In the genomic region with DNA sequence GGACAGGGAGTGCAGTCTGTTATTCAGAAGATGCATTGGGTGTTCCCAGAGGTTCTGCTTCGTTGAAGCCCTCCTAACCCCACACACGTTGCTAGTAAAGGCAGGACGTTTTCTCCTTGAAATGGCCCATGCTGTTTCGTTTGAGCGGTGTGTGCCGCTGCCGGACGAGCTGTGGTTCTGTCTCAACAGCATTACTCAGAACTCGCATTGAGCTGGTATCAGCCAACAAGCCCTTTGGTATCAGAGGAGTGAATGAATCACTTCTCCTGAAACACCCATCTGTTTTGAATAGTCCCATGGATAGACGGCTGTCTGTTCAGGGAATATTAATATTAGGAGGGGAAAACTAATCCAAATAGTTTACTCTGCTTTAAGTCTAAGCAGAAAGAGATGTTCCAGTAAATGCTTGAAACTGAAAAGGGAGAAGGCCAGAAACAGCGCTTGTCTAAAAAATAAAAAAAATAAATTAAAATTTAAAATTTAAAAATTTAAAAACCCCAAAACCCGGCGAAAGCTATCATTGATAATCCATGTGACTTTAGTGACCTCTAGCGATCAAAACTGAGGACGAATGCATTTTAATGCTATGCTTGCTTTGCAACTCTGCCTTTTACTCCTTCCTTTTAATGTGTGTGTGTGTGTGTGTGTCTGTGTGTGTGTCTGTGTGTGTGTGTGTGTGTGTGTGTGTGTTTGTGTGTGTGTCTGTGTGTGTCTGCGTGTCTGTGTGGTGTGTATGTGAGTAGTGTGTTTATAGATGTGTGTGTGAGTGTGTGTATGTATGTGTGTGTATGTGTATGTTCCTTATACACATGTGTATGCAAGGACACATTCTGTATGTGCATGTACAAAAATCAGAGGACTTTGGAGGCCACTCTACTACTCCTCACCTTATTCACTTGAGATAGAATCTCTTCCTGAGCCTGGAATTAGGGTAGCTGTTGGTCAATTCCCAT, we compare ENCODE assay signal across 8 mouse cellular contexts. TPM values are rescaled to one million over a fixed set of nuclear protein-coding genes. Genes with fewer than 3 reads are reported as not detected.
DNase-seq lines count a peak whose midpoint lies in the region; ATAC-seq and TF ChIP-seq lines count a peak whose summit lies in the region.

No protein-coding gene starts in this region.

- no peak overlapping the region for H3K27ac ChIP-seq in forebrain, embryonic 13.5 days
- no peak overlapping the region for H3K27ac ChIP-seq in forebrain, embryonic 10.5 days
- H3K27ac ChIP-seq in thymus, adult 2 months (ENCODE audit: control insufficient read depth, insufficient read depth, low read length), result no peak overlapping the region
- H3K27ac ChIP-seq in heart, embryonic 16.5 days (ENCODE audit: low read length), result no peak overlapping the region
- H3K27ac ChIP-seq in neural tube, embryonic 12.5 days, result no peak overlapping the region

- no peaks in the 10 kb centered on the region for H3K4me1 ChIP-seq in forebrain, embryonic 13.5 days
- no peaks in the 10 kb centered on the region for H3K4me1 ChIP-seq in forebrain, embryonic 10.5 days
- H3K4me1 ChIP-seq in thymus, adult 2 months (replicated peaks; ENCODE audit: control insufficient read depth, insufficient read depth, low read length), result no peaks in the 10 kb centered on the region
- peaks cover 2% of the 10 kb centered on the region; the same call in 1 of the 2 replicates for H3K4me1 ChIP-seq in heart, embryonic 16.5 days (ENCODE audit: control insufficient read depth, insufficient read depth, low read length)
- H3K4me1 ChIP-seq in neural tube, embryonic 12.5 days, result no peaks in the 10 kb centered on the region

- H3K4me2 ChIP-seq in forebrain, embryonic 13.5 days, result no peak overlapping the region
- peak overlapping the region; percentile 57 for H3K4me2 ChIP-seq in heart, embryonic 16.5 days (ENCODE audit: low read depth, low read length)
- 0 out of 2 replicates have a peak overlapping the region, but pooled peaks have one; percentile 7 for H3K4me2 ChIP-seq in neural tube, embryonic 12.5 days (replicated peaks)

- peak; percentile 36; the same call in 1 of the 2 replicates for ATAC-seq in forebrain, embryonic 13.5 days
- no peak for ATAC-seq in heart, embryonic 16.5 days (replicated peaks; ENCODE audit: extremely low read depth, insufficient read depth, low FRiP score)
- no peak; the same call in 1 of the 2 replicates for ATAC-seq in neural tube, embryonic 12.5 days (ENCODE audit: low FRiP score, low read depth)

- TF ChIP-seq POLR2A in thymus, adult 2 months (IDR thresholded peaks at IDR 0.05; ENCODE audit: control insufficient read depth, extremely low read depth, insufficient read depth, low read length, poor library complexity), result no peak

- no peak for TF ChIP-seq CTCF in thymus, adult 2 months (IDR thresholded peaks at IDR 0.05; ENCODE audit: borderline replicate concordance, control insufficient read depth, extremely low read depth, insufficient read depth, low read length, poor library complexity)

- no peak overlapping the region for H3K9ac ChIP-seq in forebrain, embryonic 13.5 days
- H3K9ac ChIP-seq in heart, embryonic 16.5 days (ENCODE audit: low read length), result no peak overlapping the region
- H3K9ac ChIP-seq in neural tube, embryonic 12.5 days, result no peak overlapping the region

- DNase-seq in forebrain, embryonic 10.5 days (ENCODE audit: extremely low spot score, low spot score), result no peak
- peak; percentile 22 for DNase-seq in thymus, adult 2 months
- DNase-seq in thymus, postnatal 25 days, result no peak
- peak; percentile 19 to 63 for DNase-seq in layer of hippocampus, postnatal 14 days (ENCODE audit: low spot score in 2 of 2)
- DNase-seq in frontal cortex, postnatal 14 days (ENCODE audit: low spot score in 2 of 2), result no peak

- H3K36me3 ChIP-seq in forebrain, embryonic 13.5 days (ENCODE audit: poor library complexity, severe bottlenecking), result no peaks in the 10 kb centered on the region
- H3K36me3 ChIP-seq in forebrain, embryonic 10.5 days (replicated peaks), result no peaks in the 10 kb centered on the region
- no peaks in the 10 kb centered on the region for H3K36me3 ChIP-seq in thymus, adult 2 months (ENCODE audit: control insufficient read depth, insufficient read depth, low read length)
- no peaks in the 10 kb centered on the region for H3K36me3 ChIP-seq in heart, embryonic 16.5 days (ENCODE audit: control insufficient read depth, insufficient read depth)
- no peaks in the 10 kb centered on the region for H3K36me3 ChIP-seq in neural tube, embryonic 12.5 days

- no peak overlapping the region for H3K4me3 ChIP-seq in forebrain, embryonic 13.5 days
- H3K4me3 ChIP-seq in forebrain, embryonic 10.5 days, result no peak overlapping the region
- H3K4me3 ChIP-seq in thymus, adult 2 months (ENCODE audit: control insufficient read depth, insufficient read depth, low read length), result no peak overlapping the region
- H3K4me3 ChIP-seq in heart, embryonic 16.5 days (ENCODE audit: low read length), result peak overlapping the region; percentile 14
- no peak overlapping the region for H3K4me3 ChIP-seq in neural tube, embryonic 12.5 days

- 40% methylated on average over 16 of the region's 16 CpGs for WGBS in forebrain, embryonic 13.5 days
- 47% methylated on average over 16 of the region's 16 CpGs for WGBS in forebrain, embryonic 10.5 days
- 48% methylated on average over 16 of the region's 16 CpGs for WGBS in thymus, adult 2 months
- WGBS in heart, embryonic 16.5 days, result 36% methylated on average over 16 of the region's 16 CpGs
- 41% methylated on average over 16 of the region's 16 CpGs for WGBS in neural tube, embryonic 12.5 days

- H3K27me3 ChIP-seq in forebrain, embryonic 13.5 days, result no peaks in the 10 kb centered on the region
- H3K27me3 ChIP-seq in forebrain, embryonic 10.5 days (ENCODE audit: poor library complexity, severe bottlenecking), result no peaks in the 10 kb centered on the region
- H3K27me3 ChIP-seq in thymus, adult 2 months (ENCODE audit: control insufficient read depth, insufficient read depth, low read length), result no peaks in the 10 kb centered on the region
- no peaks in the 10 kb centered on the region for H3K27me3 ChIP-seq in heart, embryonic 16.5 days (ENCODE audit: control insufficient read depth, insufficient read depth, low read length)
- no peaks in the 10 kb centered on the region for H3K27me3 ChIP-seq in neural tube, embryonic 12.5 days (replicated peaks)

- no peaks in the 10 kb centered on the region for H3K9me3 ChIP-seq in forebrain, embryonic 13.5 days (replicated peaks)
- H3K9me3 ChIP-seq in forebrain, embryonic 10.5 days, result no peaks in the 10 kb centered on the region
- no peaks in the 10 kb centered on the region for H3K9me3 ChIP-seq in heart, embryonic 16.5 days (replicated peaks; ENCODE audit: control insufficient read depth, low read length)
- H3K9me3 ChIP-seq in neural tube, embryonic 12.5 days, result no peaks in the 10 kb centered on the region

RNA-seq across cellular contexts. Expression of a gene that starts 10.5 kb away (rescaled TPM):
- polyA plus RNA-seq in forebrain, embryonic 13.5 days (2015; fragmentation: Nextera tagmentation; extraction: Ambion mirVana), result 2.1 and 4.7 TPM in 2 replicates
- 16.4 and 22.1 TPM in 2 replicates for polyA plus RNA-seq in forebrain, embryonic 10.5 days (2016; fragmentation: Nextera tagmentation; extraction: Ambion mirVana)
- 0.11 TPM in 1 of 2 replicates, not detected in the other for polyA plus RNA-seq in thymus, adult 2 months (2012; rRNA removed)
- polyA plus RNA-seq in heart, embryonic 16.5 days (2015; fragmentation: Nextera tagmentation; extraction: Ambion mirVana), result 13.7 and 15.9 TPM in 2 replicates
- total RNA-seq in layer of hippocampus, postnatal 14 days (2021), result under 1 TPM; 0.28 to 0.33 TPM
- polyA plus RNA-seq in neural tube, embryonic 12.5 days (2016; fragmentation: Nextera tagmentation; extraction: Ambion mirVana), result 4.5 and 4.6 TPM in 2 replicates

Comparison
In these comparisons a context has a peak if more than half of its experiments do, and no peak if none do; other contexts are left out.
1. DNase-seq: peak in thymus, adult 2 months (single experiment) and layer of hippocampus, postnatal 14 days (2 of 2); none in forebrain, embryonic 10.5 days (single experiment), thymus, postnatal 25 days (single experiment) and frontal cortex, postnatal 14 days (0 of 2).